Mouse (Mus musculus): ENCODE measurements around the gene N4bp3. TPM values are rescaled to one million over a fixed set of nuclear protein-coding genes. Genes with fewer than 3 reads are reported as not detected.

N4bp3 gene
- total RNA-seq, 1 experiment, result 23.7 TPM

DNA sequence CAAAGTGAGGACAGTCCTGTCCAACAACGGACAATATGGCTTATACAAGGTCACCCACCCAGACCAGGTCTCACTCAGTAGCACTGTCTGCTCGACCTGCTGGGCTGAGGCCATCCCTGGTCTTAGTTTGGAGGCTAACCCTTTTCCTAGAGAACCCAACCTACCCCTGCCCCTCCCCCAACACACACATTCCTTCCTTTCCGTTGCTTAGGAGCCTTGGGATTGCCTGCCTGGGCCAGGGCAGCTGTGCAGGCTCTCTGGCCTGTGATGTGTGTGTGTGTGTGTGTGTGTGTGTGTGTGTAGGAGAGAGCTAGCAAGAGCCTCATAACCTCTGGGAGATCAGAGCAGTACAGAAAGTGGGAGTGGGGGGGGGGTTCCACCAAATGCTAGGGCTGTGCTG lies 2.1 kb downstream of the N4bp3 start:
- H3K36me3 ChIP-seq (ENCODE audit: control insufficient read depth, insufficient read depth, low read length, poor library complexity, severe bottlenecking), result peaks cover 28% of the 10 kb centered on the region
- no peak for DNase-seq (ENCODE audit: low read depth, low spot score)
- peak overlapping the region; percentile 77 to 83 for H3K4me3 ChIP-seq (ENCODE audit: insufficient read depth in 1 of 2, low read depth in 1 of 2, low read length in 2 of 2, poor library complexity in 1 of 2, severe bottlenecking in 1 of 2)
- H3K4me1 ChIP-seq (ENCODE audit: control insufficient read depth in 2 of 2, insufficient read depth in 2 of 2, low read length in 2 of 2, poor library complexity in 1 of 2), result peaks cover 11 to 34% of the 10 kb centered on the region in 2 experiments
- H3K9me3 ChIP-seq (ENCODE audit: control insufficient read depth, insufficient read depth, low read depth, low read length), result no peaks in the 10 kb centered on the region
- TF ChIP-seq ZNF384 (IDR thresholded peaks at IDR 0.05; ENCODE audit: low read depth, low read length), result no peak
- TF ChIP-seq MAFK (IDR thresholded peaks at IDR 0.05; ENCODE audit: insufficient read depth, low read depth, low read length), result no peak
- no peak for TF ChIP-seq CHD2 (IDR thresholded peaks at IDR 0.05; ENCODE audit: low read depth, low read length)
- TF ChIP-seq ZC3H11A (IDR thresholded peaks at IDR 0.05; ENCODE audit: borderline replicate concordance, low read depth, low read length), result no peak
- no peak for TF ChIP-seq HCFC1 (IDR thresholded peaks at IDR 0.05; ENCODE audit: borderline replicate concordance, insufficient read depth, low read length)
- in situ Hi-C loops (cut with MboI; ENCODE audit: low sequenced_read_pairs in 2 of 2, unreplicated experiment in 2 of 2), result no loop called here
- peak overlapping the region; percentile 33; the same call in 1 of the 2 replicates for H3K9ac ChIP-seq (ENCODE audit: insufficient read depth, low read depth, low read length, poor library complexity, severe bottlenecking)
- peak overlapping the region; percentile 67 for H3K27ac ChIP-seq (ENCODE audit: insufficient read depth, low read depth, low read length, poor library complexity, severe bottlenecking)

GRCm38 (mm10) chr11:51646751-51647667 lies 3.6 kb downstream of the N4bp3 start:
- TF ChIP-seq MAFK (IDR thresholded peaks at IDR 0.05; ENCODE audit: insufficient read depth, low read depth, low read length) (0 out of 2 replicates have a peak, but pooled peaks have one; percentile 9), CHD2 (IDR thresholded peaks at IDR 0.05; ENCODE audit: low read depth, low read length) (no peak), HCFC1 (IDR thresholded peaks at IDR 0.05; ENCODE audit: borderline replicate concordance, insufficient read depth, low read length) (peak; percentile 31; the same call in 1 of the 2 replicates), ZC3H11A (IDR thresholded peaks at IDR 0.05; ENCODE audit: borderline replicate concordance, low read depth, low read length) (no peak), ZNF384 (IDR thresholded peaks at IDR 0.05; ENCODE audit: low read depth, low read length) (no peak)
- in situ Hi-C loops (cut with MboI; ENCODE audit: low sequenced_read_pairs in 2 of 2, unreplicated experiment in 2 of 2), result no loop called here
- Histone ChIP-seq H3K36me3 (ENCODE audit: control insufficient read depth, insufficient read depth, low read length, poor library complexity, severe bottlenecking) (peaks cover 39% of the 10 kb centered on the region), H3K27ac (ENCODE audit: insufficient read depth, low read depth, low read length, poor library complexity, severe bottlenecking) (peak overlapping the region; percentile 79), H3K4me1 (ENCODE audit: control insufficient read depth in 2 of 2, insufficient read depth in 2 of 2, low read length in 2 of 2, poor library complexity in 1 of 2) (peaks cover 11 to 36% of the 10 kb centered on the region in 2 experiments), H3K9ac (ENCODE audit: insufficient read depth, low read depth, low read length, poor library complexity, severe bottlenecking) (peak overlapping the region; percentile 65), H3K4me3 (ENCODE audit: insufficient read depth in 1 of 2, low read depth in 1 of 2, low read length in 2 of 2, poor library complexity in 1 of 2, severe bottlenecking in 1 of 2) (peak overlapping the region; percentile 49 to 77), H3K9me3 (ENCODE audit: control insufficient read depth, insufficient read depth, low read depth, low read length) (no peaks in the 10 kb centered on the region)
- no peak for DNase-seq (ENCODE audit: low read depth, low spot score)

DNA sequence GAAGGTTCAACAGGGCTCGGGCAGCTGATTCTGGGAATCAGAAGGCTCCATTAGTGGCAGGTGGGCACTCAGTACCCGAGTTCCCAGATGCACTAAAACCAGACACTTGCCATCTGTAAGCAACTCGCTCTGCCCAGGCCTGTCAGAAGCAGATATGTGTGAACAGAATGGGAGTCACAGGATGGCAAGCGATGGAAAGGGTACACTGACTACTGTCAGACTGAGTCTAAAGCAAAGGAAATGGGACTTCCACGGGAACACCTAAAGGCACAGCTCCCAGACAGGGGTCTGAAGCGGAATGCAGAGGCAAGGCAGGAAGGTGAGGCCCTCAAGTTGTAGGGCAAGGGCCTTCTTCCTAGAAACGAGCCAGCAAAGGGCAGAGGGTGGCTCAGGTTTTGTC lies 4.4 kb downstream of the N4bp3 start:
- Histone ChIP-seq H3K9me3 (ENCODE audit: control insufficient read depth, insufficient read depth, low read depth, low read length) (no peaks in the 10 kb centered on the region), H3K4me3 (ENCODE audit: insufficient read depth in 1 of 2, low read depth in 1 of 2, low read length in 2 of 2, poor library complexity in 1 of 2, severe bottlenecking in 1 of 2) (peak overlapping the region; percentile 40 to 77; a peak in 3 of 4 replicates), H3K36me3 (ENCODE audit: control insufficient read depth, insufficient read depth, low read length, poor library complexity, severe bottlenecking) (peaks cover 39% of the 10 kb centered on the region), H3K9ac (ENCODE audit: insufficient read depth, low read depth, low read length, poor library complexity, severe bottlenecking) (peak overlapping the region; percentile 65; the same call in 1 of the 2 replicates), H3K4me1 (ENCODE audit: control insufficient read depth in 2 of 2, insufficient read depth in 2 of 2, low read length in 2 of 2, poor library complexity in 1 of 2) (peaks cover 11 to 37% of the 10 kb centered on the region in 2 experiments), H3K27ac (ENCODE audit: insufficient read depth, low read depth, low read length, poor library complexity, severe bottlenecking) (peak overlapping the region; percentile 79; the same call in 1 of the 2 replicates)
- in situ Hi-C loops (cut with MboI; ENCODE audit: low sequenced_read_pairs in 2 of 2, unreplicated experiment in 2 of 2), result no loop called here
- DNase-seq (ENCODE audit: low read depth, low spot score), result no peak
- no peak for TF ChIP-seq HCFC1 (IDR thresholded peaks at IDR 0.05; ENCODE audit: borderline replicate concordance, insufficient read depth, low read length)
- TF ChIP-seq ZC3H11A (IDR thresholded peaks at IDR 0.05; ENCODE audit: borderline replicate concordance, low read depth, low read length), result no peak
- no peak for TF ChIP-seq CHD2 (IDR thresholded peaks at IDR 0.05; ENCODE audit: low read depth, low read length)
- TF ChIP-seq MAFK (IDR thresholded peaks at IDR 0.05; ENCODE audit: insufficient read depth, low read depth, low read length), result no peak
- TF ChIP-seq ZNF384 (IDR thresholded peaks at IDR 0.05; ENCODE audit: low read depth, low read length), result no peak

DNA sequence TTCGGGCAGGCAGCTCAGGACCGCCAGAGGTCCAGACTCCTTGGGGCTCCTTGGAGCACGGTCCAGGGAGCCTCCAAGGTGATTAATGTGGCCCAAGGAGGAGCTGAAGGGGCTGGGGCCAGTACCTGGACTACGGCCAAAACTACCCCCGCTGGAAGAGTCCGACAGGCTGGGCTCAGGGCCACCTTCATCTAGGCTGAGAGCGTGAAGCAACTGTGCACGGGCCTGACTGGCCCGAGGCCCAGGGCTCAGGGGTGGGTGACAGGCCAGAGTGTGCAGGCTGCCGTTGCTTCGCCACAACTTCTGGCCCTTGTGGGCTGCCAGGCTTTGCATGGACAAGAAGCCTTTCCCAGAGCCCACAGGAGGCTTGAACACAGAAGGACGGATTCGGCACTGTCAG lies 5.3 kb downstream of the N4bp3 start:
- no peak overlapping the region for H3K27ac ChIP-seq (ENCODE audit: insufficient read depth, low read depth, low read length, poor library complexity, severe bottlenecking)
- in situ Hi-C loops (cut with MboI; ENCODE audit: low sequenced_read_pairs in 2 of 2, unreplicated experiment in 2 of 2), result no loop called here
- no peak overlapping the region for H3K4me3 ChIP-seq (ENCODE audit: insufficient read depth in 1 of 2, low read depth in 1 of 2, low read length in 2 of 2, poor library complexity in 1 of 2, severe bottlenecking in 1 of 2)
- peak overlapping the region; percentile 8; the same call in 1 of the 2 replicates for H3K9ac ChIP-seq (ENCODE audit: insufficient read depth, low read depth, low read length, poor library complexity, severe bottlenecking)
- H3K36me3 ChIP-seq (ENCODE audit: control insufficient read depth, insufficient read depth, low read length, poor library complexity, severe bottlenecking), result peaks cover 39% of the 10 kb centered on the region
- DNase-seq (ENCODE audit: low read depth, low spot score), result no peak
- TF ChIP-seq ZC3H11A (IDR thresholded peaks at IDR 0.05; ENCODE audit: borderline replicate concordance, low read depth, low read length) (no peak), CHD2 (IDR thresholded peaks at IDR 0.05; ENCODE audit: low read depth, low read length) (no peak), HCFC1 (IDR thresholded peaks at IDR 0.05; ENCODE audit: borderline replicate concordance, insufficient read depth, low read length) (no peak), MAFK (IDR thresholded peaks at IDR 0.05; ENCODE audit: insufficient read depth, low read depth, low read length) (no peak), ZNF384 (IDR thresholded peaks at IDR 0.05; ENCODE audit: low read depth, low read length) (no peak)
- H3K9me3 ChIP-seq (ENCODE audit: control insufficient read depth, insufficient read depth, low read depth, low read length), result no peaks in the 10 kb centered on the region
- peaks cover 11 to 40% of the 10 kb centered on the region in 2 experiments for H3K4me1 ChIP-seq (ENCODE audit: control insufficient read depth in 2 of 2, insufficient read depth in 2 of 2, low read length in 2 of 2, poor library complexity in 1 of 2)

Measured in ES-E14 (cell line).